Mouse (Mus musculus): ENCODE measurements around the gene Nt5c3.

The Nt5c3 gene

GRCm38 (mm10) chr6:56923726-56924707, at the start of gene Nt5c3, which contains the start of gene Vmn1r4:
Nt5c3 (minus strand) TSS chr6:56923932.
Vmn1r4 (plus strand) TSS chr6:56924015.
- peak; percentile 92 to 97 for DNase-seq

DNA sequence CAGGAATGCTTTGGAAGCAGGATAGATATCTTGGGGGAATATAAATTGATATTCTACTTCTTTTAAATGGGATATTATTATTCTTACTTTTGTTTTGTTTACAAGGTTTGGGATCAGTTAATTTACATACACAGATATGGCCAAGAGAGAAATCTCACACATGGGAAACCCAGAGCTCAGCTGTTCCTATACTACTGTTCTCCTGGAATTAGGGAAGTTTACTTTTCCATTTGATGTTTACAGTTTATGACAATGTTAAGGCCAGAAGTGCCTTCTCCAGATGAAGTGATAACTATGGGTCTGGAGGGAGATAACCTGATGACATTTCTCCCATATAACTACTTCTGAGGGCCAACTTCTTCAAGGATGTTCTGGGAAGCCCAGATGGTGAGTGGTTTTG, 46.2 kb upstream of the Nt5c3 start, which contains the start of gene Vmn1r5:
Gene Vmn1r5 (plus strand): TSS at position 301 of the 400 bp plus-strand sequence.
- no peak for DNase-seq

DNA sequence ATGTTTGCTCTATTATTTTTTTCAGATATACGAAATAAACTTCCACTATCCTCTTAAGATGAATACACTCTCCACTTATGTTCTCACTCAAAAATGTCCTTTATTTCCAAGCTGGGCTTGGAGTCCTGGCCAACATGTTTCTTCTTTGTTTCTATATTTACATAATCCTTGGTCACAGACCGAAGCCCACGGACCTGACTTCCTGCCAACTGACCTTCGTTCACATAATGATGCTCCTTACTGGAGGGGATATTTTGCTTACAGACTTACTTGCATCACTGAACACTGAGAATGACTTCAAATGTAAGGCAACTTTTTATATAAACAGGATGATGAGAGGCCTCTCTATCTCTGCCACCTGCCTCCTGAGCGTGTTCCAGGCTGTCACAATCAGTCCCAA, 32.7 kb upstream of the Nt5c3 start:
- no peak for DNase-seq

- no peak for DNase-seq
Observed at GRCm38 (mm10) chr6:56934366-56934765, 10.6 kb upstream of the Nt5c3 start.

DNA sequence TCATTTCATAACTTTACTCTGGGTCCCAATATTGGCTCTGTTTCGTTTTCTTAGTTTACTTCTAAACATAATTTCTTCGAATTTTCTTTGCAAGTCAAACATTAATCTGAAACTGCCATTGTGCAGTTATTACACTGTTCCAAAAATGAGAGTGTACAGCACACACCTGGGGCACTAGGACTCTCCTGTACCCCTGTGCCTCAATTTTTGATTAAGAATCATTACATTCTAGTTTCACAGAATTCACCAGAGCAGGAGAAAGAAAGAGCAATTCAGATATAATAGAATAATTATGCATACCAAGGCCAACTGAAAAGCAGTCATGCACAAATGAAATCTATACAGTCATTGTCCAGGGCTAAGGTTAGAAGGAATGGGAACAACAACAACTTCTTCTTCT, 8.7 kb upstream of the Nt5c3 start:
- no peak for DNase-seq

GRCm38 (mm10) chr6:56931648-56932415, 8.1 kb upstream of the Nt5c3 start:
- DNase-seq = no peak

- no peak for DNase-seq
Observed at GRCm38 (mm10) chr6:56923331-56923725, 404 bp downstream of the Nt5c3 start.

DNA sequence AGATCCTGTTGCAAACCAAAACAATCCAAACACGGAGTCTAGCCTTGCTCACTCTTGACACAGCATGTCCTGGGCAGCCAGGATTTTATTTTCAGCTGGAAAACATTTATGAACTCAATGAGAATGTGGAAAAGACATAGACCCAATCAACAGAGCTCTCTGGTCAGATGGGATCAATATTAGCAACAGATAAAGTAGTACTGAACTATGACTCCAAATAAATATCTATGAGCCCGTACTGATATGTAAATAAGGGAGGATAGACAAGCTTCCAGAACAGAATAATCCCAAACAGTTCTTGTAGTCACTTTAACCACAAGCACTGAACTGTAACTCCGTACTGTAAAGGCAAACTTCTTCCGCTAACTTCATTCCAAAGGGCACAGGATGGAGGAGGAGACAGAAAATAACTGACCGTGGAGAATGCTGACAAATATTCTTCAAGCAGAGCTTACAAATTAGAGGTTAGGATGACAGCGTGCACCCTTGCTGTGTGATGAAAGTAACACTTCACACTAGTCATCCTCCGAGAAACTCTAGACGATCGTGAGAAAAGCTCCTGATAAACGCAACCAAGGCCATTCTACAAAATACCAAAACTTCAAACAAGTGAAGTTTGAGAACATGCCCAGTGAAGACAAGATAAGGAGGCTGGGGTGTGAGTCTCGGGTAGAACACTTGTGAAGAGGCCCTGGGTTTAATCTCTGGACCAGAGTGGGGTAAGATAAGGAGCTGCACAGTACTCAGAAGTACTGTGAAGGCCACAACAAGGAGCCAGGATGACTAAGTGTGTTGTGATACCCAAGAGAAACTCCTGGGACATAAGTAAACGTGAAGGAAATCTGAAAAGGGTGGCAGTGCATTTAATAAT, 3.3 kb downstream of the Nt5c3 start:
- no peak for DNase-seq

GRCm38 (mm10) chr6:56919330-56920044, 4.2 kb downstream of the Nt5c3 start:
- no peak for DNase-seq

- DNase-seq = no peak
Observed at GRCm38 (mm10) chr6:56917578-56918368, 6.0 kb downstream of the Nt5c3 start.

DNA sequence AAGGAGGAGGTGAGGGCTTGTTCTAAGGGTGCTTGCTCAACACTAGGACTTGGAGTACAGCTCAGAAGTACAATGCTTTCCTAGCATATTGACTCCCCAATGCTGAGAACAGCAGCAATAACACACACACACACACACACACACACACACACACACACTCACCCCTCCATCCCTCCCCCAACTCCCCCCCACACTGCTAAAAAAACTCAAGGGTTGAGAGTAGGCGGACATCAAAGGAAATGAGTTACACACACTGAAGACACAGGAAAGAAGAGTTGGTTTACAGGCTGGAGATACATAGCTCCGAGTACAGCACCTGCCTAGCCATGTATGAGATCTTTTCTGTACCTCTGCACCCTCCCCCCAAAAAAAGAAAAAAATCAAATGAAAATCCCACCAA, 7.5 kb downstream of the Nt5c3 start:
- DNase-seq = no peak

- DNase-seq = no peak
Observed at GRCm38 (mm10) chr6:56913092-56913858, 10.5 kb downstream of the Nt5c3 start.

GRCm38 (mm10) chr6:56910910-56911309, 12.8 kb downstream of the Nt5c3 start:
- no peak for DNase-seq

DNA sequence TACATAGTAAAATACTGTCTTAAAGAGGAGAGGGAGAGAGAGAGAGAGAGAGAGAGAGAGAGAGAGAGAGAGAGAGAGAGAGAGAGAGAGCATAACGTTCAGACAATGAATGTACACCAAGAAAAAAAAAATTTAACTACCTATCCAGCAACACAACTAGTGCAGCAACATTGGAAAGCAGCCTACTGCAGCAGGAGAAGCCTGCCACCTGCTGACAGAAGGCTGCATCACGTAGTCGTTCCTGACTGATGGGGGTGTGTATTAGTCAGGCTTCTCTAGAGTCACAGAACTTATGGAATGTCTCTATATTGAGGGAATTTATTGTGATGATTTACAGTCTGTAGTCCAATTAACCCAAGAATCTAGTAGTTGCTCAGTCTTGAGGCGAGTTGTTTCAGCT, 14.8 kb downstream of the Nt5c3 start:
- DNase-seq = peak; percentile 48

- DNase-seq = no peak
Observed at GRCm38 (mm10) chr6:56908397-56908796, 15.3 kb downstream of the Nt5c3 start.

- DNase-seq = no peak
Observed at GRCm38 (mm10) chr6:56907973-56908372, 15.8 kb downstream of the Nt5c3 start.

- no peak for DNase-seq
Observed at GRCm38 (mm10) chr6:56906121-56906846, 17.4 kb downstream of the Nt5c3 start.

GRCm38 (mm10) chr6:56905486-56905885, 18.2 kb downstream of the Nt5c3 start:
- no peak for DNase-seq

DNA sequence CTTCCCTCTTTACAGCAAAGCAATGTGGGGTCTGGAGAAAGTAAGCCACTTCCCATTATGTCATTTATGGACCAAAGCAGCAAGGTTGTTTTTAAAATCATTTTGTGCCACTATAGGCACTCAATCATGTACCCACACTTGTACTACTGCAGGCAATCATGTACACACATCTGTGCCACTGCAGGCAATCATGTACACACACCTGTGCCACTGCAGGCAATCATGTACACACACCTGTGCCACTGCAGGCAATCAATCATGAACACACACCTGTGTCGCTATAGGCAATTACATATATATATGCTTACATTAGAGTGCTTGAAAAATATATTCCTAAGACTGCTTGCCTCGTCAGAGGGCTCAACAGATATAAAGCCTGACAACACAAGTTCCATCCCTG, 18.8 kb downstream of the Nt5c3 start:
- DNase-seq = no peak

DNA sequence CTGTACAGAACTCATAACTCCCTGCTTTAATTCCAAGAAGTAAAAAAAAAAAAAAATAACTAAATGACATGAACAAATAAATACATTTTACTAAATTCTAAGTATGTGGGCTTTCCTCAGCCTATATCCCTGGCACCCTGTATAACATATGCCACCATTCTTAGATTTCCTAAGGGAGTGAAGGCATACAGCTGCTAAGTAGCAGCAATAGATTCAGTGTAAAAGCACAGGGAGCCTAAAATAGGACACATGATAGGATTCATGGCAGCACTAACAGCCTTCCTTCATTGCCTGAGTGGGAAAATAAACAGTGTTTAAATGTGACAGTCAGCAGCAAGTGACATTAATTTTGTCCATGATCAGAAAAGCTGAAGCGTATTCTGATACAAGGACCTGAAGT, 19.4 kb downstream of the Nt5c3 start:
- no peak for DNase-seq

Measured in cerebellum, adult 18-20 months (tissue).